Mouse (Mus musculus): ENCODE results near the gene Plekho1.
A peak's percentile ranks its signal among the peaks of the same experiment; 100 is the strongest.

Gene Plekho1

GRCm38 (mm10) chr3:95945731-95946240 is 50.0 kb downstream of the Plekho1 start:
- DNase-seq: no peak

GRCm38 (mm10) chr3:95944742-95945141 is 51.1 kb downstream of the Plekho1 start:
- DNase-seq: no peak

GRCm38 (mm10) chr3:95943226-95943625 is 52.6 kb downstream of the Plekho1 start:
- no peak for DNase-seq

- no peak for DNase-seq
Measured at GRCm38 (mm10) chr3:95942749-95943148, 53.1 kb downstream of the Plekho1 start.

- DNase-seq: peak; percentile 52
Measured at GRCm38 (mm10) chr3:95938835-95939234, 57.0 kb downstream of the Plekho1 start.
